Mouse (Mus musculus): ENCODE data around the gene Ghr. TPM values are rescaled to one million over a fixed set of nuclear protein-coding genes. Genes with fewer than 3 reads are reported as not detected.

Gene Ghr
- total RNA-seq, 2 experiments from 2014 or later: 9.5 to 9.9 TPM

DNA sequence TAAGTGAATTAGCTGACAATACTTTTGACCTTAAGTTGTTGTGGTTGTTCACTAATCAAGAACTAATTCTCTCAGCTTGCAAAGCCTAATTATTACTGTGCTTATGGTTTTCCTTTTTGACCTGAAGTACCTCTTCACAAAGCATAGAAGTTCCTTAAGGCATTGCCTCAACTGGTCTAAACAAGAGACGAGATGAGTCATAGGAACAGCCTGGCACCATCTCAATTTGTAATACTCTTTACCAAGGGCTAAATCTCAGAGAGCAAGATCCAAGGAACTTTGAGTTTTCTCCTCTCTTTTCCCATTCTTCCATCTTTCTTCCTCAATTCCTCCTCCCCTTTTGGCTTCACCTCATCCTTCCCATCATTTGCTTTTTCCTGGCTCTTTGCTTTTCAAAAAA, 69.3 kb downstream of the Ghr start:
- no peak for DNase-seq

DNA sequence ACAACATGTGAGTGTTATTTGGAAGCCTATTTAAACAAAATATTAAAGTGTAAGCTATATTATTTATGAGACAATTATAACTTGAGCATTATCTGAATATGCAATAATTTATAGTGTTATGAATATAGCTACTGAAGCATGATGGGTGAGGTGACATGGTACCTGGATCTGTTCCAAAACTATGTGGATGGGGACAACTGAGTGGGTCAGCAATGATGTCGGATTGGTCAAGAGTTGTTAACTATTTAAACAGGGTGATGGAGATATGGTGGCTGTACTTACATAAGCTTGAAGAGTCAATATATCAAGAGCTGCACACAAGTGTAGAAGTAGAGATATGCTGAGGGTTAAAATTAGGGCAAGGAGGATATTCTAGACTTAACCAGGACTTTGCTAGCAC, 70.9 kb downstream of the Ghr start:
- DNase-seq: no peak

DNA sequence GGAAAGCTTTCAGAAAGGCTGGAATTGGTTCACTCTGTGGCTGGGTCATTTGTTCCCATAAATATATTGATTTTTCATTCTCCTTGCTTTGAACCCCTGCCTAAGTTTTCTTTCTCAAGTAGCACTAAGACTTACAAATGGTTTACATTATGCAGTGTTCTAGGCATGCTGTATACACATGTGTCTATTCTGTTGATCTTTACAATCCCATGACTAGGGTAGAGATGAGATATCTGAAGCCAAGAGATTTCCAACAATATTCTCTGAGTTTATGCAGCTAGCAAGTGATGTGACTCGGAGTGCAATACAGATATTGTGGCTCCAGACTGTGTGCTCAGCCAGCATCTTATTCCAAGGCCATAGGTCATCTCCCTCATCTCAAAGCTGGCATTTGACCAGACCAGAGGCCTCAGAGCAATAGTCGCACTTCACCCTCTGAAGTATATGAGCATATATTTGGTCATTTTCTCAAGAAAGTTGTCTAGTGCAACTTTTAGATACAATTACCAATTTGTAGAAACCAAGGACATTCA, 71.6 kb downstream of the Ghr start:
- no peak for DNase-seq

DNA sequence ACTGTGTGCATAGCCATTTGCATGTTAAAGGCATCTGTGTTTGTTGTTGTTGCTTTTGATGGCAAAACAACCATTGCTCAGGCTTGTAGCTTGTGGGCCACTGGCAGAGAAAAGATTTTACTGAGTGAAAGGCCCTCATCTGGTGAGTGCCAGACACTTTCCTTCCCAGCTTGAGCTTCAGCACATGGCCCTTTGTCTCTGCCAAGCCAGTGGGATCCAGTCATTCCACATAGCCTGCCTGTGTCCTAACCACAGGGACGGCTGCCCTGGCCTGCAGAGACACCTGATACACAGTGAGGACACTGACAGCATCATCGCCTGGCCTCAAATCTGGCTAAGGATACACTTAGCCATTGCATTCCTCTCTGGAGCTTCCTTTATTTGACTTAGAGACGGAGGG, 74.2 kb downstream of the Ghr start:
- DNase-seq: peak in 1 of 2 experiments; percentile 4

DNA sequence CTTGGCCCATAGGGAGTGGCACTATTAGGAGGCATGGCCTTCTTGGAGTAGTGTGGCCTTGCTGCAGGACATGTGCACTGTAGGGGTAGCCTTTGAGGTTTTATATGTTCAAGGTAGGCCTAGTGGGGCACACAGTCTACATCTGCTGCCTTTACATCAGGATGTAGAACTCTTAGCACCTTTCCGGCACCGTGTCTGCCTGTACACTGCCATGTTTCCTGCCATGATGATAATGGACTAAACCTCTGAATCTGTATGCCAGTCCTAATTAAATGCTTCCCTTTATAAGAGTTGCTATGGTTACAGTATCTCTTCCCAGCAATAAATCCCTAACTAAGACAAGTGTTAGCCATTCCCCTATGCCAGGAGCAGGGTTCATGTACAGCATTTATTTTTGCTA, 76.0 kb downstream of the Ghr start:
- no peak for DNase-seq

DNA sequence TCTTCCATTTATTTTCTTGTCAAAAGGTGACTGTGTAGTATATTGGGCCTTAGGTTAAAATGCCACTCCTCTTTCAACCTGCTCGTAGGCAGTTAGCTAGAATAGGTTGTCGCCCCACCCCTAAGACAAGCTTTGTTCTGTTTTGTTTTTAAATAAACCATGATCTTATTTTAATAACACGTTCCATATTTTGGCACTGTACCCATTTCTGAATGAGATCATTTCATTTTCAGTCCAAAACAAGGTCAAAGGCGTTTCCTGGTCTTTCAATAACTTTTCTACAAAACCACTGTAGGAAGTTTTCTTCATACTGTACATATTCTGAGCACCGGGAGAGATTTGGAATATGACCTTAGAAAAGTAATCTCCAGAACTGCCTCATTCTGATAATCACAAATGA, 78.6 kb downstream of the Ghr start:
- DNase-seq: no peak

DNA sequence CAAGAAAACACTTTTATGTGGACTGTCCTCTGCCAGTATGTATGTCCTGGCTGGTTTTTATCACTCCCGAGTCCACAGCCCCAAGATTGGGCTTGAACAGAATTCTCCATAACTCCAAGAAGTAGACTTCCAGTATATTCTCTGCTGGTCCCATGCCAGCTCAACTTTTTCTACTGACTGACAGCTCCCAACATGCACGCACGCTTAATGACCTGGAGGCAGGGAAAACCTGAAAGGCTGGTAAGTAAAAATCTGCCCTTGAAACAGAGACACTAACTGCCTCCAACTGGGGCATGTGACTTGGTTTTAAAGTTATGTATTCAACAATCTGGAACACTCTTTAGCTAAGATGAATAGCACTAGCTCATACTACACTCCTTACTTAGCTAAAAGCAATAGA, 81.6 kb downstream of the Ghr start:
- DNase-seq: no peak

DNA sequence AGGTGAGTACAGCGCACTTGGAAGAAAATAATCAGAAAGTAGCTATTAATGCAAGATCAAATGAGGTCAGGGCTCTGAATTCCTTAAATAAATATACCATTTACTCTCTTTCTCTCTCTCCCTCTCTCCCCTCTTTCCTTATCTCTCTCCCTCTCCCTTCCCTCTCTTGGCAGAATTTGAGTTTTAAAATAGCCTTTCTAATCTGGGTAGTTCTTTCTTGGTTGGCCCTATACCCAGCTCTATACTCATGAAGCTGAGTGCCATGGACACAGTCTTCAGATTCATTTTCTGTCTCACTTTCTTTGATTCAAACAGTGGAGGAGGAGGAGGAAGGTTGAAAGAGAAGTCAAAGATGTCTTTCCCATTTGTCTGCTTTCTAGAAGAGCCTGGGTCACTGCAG, 84.3 kb downstream of the Ghr start:
- no peak for DNase-seq

DNA sequence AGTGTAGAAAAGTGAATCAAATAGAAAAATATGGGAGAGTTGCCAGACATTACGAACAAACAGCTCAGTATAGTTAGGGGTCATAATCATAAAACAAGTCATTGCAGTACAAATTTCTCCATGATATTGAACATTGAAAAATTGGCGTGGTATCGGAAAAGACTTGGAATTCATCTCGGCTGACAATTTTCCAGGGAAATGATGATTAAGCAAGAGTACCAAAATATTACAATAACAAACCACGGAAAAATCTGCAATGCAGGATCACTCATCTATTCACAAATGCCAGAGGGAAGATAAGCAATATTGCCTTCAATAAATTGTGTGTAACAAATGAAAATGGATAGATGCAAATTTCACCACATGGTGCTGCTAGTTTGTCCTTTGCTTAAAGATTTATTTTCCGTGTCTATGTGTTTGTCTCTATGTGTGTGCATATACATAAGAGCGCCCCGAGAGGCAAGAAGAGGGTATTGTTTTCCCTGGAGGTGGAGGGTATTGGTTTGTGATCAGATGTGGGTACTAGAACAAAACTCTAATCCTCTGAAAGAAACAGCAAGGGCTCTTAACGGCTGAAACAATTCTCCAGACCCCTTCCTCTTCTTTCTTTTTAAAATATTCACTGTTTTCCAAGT, 85.2 kb downstream of the Ghr start:
- DNase-seq: no peak

DNA sequence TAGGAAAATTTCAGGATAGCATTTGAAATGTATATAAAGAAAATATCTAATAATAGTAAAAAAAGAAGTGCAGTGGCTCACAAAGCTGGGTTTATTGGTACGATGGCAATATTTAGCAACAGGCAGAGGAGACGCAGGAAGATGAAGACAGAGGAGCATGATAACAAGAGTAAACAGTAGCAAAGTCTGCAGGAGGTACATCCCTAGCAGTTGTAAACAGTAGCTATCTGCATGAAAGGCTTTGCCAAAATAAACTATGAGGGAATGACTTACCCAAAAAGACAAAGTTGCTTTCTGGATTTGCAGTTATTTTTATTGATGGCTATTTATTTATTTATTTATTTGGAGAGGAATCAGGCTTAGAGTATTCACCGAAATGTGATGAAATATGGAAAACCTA, 92.4 kb downstream of the Ghr start:
- no peak for DNase-seq

DNA sequence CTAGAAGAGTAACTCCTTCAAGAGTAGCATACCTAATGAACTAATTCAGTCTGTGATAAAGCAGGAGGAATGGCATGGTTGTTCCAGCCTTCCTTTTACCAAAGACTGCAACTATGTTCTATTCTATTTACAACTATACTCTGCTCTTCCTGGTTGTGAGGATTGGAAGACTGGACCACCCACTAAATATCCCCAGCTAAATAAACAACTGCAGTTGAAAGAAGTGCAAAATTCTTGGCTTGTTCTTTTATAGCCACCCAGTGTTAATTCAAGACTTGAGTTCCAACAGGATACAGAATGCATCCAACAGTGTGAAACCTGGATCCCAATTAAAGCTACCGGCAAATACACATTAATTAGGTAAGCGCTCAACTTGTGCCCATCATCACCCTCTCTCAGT, 93.3 kb downstream of the Ghr start:
- DNase-seq: no peak

DNA sequence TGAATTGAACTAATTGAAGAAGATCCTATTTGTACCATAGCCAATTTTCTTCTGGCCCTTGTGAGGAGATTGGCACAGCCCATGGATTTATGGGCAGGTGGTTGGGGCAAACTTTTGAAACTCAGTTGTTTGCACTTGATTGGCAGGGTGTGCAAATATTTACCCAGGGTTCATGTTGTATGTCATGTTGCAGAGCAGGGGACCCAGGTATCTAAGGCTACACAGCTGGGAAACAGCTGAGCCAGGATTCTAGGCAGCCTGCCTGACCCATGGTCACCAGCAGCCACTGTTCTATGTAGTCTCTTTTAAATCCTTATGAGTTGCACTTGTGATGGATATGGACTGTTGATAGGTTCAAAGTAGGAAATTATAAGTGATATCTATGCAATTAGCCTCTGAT, 94.1 kb downstream of the Ghr start:
- no peak for DNase-seq

DNA sequence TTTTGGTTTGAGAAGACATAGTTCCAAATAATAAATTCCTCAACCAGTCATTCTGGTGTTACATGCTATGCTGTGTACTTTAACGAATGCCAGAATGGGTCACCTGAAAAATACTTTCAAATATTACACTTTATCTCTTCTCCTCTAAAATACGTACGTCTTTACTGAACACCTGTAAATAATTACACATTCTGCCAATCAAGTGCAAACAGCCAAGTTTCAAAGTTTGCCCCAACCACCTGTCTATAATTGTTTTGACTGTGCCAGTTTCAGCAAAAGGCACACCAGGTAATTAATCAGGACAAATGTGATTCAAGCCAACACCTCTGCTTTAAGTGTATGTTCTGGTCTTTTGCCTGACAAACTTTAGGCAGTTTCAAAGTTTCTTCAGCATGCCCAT, 94.7 kb downstream of the Ghr start:
- DNase-seq: no peak

DNA sequence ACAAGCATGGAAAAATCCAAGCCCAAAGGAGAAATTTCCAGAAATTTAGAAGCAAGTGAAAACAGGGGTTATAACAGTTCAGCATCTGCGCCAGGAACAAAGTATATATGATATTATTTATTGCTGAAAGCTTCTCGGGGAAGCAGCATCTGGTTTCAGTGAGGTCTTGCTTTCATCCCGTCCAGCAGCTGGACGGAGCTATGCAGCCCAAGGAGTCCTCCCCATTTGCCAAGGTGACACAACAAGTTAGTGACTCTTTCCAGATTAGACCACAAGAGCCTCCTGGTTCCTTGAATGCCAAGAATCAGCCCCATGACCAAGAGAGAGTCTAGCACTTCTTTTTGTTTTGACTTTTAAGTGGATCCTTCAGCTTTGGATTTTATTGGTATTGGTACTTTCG, 96.6 kb downstream of the Ghr start:
- DNase-seq: no peak

DNA sequence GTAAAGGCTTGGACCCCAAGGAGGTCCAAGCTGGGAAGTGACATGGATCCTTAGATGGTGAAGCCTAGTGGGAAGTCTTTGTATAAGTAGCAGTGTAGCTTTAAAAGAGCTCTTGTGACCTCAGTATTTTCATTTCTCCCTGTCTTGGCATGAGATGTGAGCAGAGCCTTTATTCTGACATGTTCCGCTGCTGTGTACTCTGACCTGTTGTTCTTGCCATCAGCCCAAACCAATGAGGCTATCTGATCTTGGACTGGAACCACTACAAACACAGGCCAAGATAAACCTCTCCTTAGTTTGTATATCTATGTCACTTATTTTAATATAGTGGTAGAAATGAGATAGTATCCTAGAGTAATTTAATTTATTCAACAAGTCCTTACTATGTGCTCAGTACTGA, 97.9 kb downstream of the Ghr start:
- DNase-seq: no peak

DNA sequence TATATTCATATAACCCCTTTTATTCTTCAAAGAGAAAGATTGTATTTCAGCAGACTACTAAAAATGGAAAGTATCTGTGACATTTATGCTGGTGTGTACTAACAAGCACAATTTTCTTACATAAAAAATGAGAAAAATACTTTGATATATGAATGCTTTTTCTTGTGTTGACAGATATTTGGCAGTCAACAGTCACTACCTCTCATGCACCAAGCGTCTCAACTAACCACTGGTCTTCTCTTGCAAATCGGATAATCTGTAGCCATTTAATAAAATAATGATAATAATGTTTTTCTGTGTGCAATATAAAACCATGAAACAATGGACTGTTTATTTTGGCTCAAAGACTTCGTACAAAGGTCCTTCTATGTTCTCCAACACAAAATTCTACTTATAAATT, 99.8 kb downstream of the Ghr start:
- DNase-seq: no peak

DNA sequence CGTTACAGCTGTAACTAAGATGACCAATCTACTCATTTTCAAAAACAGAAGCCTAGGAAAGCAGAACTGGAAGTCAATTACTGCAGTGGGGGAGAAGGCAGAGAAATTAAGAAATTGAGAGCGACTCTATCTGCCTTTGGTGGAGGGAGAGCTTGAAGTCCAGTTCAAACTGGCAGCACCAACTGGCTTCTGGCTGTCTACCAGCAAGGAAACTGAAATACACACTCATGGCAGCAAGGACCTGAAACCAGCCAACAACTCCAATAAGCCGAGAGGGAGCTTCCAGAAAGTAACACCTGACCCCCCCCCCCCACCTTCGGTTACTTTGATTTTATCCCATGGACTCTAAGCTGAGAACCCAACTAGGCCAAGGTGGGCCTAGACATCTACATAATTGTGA, 114.1 kb downstream of the Ghr start:
- DNase-seq: no peak

DNA sequence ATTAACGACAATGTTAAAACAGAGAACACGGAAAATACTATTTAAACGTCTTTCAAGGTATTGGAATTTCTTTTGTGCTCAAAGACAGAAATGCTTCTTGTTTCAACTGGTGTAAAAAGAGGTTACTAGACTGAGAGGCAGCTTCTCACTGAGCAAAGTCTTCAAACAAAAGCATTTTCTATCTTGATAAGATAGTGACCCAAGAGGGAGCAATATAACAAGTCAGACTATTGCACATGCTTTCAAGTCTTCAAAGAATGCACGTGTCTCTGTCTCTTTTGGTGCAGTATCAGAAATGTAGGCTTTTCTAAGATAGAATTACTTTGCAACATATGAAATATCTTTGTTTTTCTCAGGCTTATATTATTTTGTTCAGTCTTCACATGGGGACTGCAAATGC, 116.7 kb downstream of the Ghr start:
- DNase-seq: no peak

DNA sequence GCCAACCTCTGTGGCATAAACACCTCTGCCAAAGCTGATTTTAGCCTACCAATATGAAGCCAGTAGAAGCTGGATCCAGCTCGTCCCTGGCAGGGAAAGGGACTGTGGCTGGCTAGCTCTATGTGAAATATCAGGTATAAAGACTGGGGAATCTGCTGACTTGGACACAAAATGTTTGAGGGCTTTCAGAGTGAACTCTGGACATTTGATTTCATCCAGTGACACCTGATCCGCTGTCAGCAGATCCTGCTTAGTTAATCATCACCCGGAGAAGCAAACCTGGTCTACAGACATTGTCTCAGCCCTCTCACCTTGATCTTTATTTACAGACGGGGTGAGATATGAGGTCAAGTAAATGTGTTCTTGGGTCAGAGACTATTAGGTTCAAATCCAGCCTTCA, 118.5 kb downstream of the Ghr start:
- DNase-seq: no peak

DNA sequence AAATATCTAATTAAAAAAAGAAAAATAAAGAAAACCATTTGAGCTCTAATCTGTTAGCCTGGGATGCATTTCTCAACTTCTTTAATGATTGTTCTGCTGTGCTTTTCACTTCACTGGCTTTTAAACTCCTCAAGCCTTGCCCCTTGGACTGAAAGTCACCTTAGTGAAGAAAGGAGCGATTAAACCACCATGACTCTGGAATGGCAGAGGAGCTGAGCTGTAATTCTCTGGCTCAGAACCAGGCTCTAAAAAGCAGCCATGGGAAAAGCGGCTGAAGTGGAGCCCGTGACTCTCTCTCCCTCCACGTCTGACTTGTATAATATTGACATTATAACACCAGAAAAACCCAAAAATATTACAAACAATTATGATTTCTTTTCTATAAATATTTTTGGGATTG, 126.7 kb downstream of the Ghr start:
- DNase-seq: no peak

DNA sequence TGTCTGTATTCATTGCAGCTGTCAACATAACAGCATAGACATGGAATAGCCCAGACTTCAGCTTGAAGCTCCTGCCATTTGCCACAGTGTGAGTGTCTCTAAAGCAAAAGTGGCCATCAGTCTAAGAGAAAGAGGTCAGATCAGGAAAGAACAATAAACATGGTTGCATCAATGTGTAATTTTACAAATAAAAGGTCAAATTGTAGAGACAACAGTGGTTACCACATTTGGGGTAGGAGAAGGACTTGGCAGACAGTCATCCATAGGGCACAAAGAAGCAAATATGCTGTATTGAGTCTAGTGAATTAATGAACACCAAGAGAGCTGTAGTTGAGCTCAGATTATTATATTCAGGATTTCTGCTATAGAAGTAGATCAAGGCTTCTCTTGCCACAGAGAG, 127.7 kb downstream of the Ghr start:
- DNase-seq: no peak

DNA sequence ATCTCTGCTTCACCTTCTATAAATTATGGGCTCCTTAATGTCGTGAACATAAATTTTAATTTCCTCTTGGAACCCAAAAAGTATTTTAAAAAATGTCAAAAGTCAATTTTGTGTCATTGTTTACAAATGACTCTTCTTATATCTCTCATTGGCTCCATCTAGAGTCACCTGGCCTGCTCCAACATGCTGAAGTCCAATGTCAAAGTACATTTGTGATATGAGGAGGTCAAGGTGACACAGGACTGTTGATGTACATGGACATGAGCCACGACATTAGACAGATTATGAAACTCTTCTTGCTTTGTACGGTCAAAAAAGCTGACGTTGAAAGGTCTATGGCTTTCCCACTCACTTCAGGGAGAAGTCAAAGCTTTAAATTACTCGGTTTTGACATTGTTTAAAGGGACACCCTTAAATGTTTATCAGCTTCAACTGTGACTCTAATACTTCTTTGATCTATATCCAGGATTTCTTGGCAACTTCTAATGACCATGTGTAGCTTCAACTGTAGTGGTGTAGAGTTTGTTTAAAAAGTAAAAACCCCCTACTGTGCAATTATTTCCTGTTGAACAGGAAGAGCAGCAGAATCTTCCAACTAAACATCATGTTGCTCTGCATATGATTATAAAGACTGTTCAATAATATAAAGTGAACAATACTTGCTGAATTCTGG, 131.1 kb downstream of the Ghr start:
- no peak for DNase-seq

DNA sequence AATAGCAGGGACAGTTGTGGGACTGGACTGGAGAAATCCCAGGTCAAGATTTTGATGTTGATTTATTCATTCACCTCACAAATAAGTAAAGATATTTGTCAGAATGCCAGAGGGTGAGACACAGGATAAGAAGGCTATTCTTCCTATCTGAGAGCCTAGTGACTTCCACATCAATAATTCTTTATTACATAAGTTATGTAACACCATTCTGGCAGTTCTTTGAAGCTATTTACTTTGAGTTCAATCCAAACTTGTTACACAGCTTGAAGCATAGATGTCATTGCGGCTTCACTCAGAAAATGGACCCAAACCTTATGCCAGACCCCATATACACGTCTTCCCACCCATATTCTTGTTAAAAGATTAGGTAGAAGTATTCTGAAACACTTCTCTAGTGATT, 133.7 kb downstream of the Ghr start:
- DNase-seq: no peak

DNA sequence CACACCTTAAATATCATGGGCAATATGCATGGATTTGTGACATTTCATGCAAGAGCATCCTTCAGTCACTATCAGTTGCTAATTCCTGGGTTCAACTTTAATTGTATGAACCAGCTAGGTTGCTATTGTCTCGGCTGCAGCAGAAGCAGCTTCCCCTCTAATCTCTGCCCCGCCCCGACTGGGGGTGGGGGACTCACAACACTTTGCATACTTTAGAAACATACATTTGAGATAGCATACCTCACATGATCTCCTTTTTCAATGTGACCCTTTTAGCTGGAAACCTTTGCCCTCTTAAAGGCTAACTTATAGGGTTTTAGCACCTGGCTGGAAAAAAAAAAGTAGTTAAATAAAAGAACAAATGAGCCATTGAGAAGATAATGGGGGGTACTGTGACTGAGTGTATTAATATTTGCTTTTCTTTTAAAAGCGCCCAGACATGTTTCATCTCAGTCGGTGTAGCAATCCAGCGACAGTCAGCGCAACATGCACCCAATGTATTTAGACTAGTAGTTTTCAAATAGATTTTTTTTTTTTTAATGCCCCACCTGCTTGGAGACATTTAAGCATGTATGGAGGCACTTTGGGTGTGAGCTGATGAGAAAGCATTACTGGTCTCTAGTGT, 137.9 kb downstream of the Ghr start:
- DNase-seq: no peak
